Mouse (Mus musculus) spleen, adult 2 months (tissue): ENCODE data around the gene Bmpr1b.

Experiments
- CTCF ChIP-seq: fragments of 200-500 bp; IDR thresholded peaks from 2 replicates; pipeline ENCODE4 v1.5.1; 2011; ENCODE audit warnings: mild to moderate bottlenecking, inconsistent platforms; ENCODE audit not compliant: insufficient read depth, insufficient read length, insufficient replicate concordance; ENCODE audit errors: extremely low read depth
- POLR2A ChIP-seq: fragments of 200-500 bp; IDR thresholded peaks from 2 replicates; pipeline ENCODE4 v1.6.1; 2011; ENCODE audit warnings: low read depth, low read length, inconsistent platforms

DNA sequence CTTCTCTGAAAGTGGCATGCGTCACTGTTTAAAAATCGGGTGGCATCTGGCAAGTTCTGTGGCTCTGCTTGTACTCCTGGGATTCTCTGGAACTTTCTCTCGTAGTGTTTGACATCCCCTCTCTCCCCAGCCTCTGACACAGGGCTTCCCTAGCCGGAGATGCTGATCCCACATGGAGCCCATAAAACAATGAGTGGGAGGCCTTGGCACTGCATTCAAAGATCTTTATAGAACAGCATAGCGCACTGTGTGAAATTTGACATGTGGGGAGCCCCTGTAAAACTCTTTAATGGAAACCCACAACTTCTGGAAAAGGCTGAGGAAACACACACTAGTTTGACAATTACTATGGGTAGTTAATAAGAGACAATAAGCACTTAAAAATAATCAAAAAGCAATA, 126.2 kb downstream of the Bmpr1b start:
- TF ChIP-seq CTCF (no peak), POLR2A (no peak)
